Mouse (Mus musculus): ENCODE data around the gene Gm20517.

DNA sequence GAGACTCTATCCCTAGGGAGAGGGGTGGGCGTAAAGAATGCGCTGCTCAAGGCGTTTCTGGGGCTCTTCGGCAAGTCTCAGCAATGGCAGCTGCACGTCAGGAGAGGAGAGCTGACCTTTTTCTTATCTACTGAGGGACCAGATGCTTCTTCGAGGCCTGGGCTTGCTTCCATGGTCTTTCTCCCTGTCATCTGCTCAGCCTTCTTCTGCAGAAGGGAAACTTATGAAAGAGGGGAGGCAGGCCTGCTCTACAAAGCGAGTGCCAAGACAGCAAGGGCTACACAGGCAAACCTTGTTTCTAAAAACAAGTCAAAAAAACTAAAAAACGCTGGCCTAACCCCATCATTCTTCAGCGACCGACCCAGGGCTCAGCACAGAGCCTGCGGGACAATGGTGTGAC, 36.6 kb upstream of the Gm20517 start:
- TF ChIP-seq ZNF384 (IDR thresholded peaks at IDR 0.05; ENCODE audit: low read depth, low read length) (no peak), HCFC1 (IDR thresholded peaks at IDR 0.05; ENCODE audit: borderline replicate concordance, insufficient read depth, low read length) (no peak), MAFK (IDR thresholded peaks at IDR 0.05; ENCODE audit: insufficient read depth, low read depth, low read length) (no peak), CHD2 (IDR thresholded peaks at IDR 0.05; ENCODE audit: low read depth, low read length) (no peak)
